Mouse (Mus musculus): ENCODE data around the gene Rfc2. TPM values are rescaled to one million over a fixed set of nuclear protein-coding genes. Genes with fewer than 3 reads are reported as not detected.

Gene Rfc2
- total and polyA plus RNA-seq, 3 experiments, result 304 to 424 TPM; not detected in 1

DNA sequence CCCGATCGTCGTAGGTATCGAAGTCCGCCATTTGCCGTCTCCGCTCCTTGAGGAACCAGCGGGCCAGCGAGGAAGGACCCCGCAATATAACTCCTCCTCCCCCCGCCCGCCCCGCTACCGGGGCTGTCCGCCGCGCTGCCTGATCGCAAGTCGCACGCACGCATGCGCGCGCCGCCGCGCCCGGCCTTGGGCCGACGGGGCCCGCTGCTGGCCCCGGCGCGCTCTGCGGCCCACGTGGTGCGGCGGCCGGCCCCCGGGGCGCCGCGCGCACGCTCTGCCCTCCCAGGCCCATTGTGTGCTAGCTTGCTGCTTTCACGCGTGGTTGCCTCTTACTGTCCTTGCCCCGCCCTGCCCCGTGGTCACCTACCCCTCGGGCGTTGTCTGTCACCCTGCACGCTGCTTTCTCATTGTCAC is 58.1 kb downstream of the Rfc2 start, which contains the start of gene Eif4h:
Gene Eif4h, minus strand, starts transcription at position 222 of the 414 bp plus-strand sequence.
- peaks cover 48% of the 10 kb centered on the region for H3K79me2 ChIP-seq (ENCODE audit: control insufficient read depth, insufficient read depth, low read length, poor library complexity)
- DNase-seq (ENCODE audit: low read depth, low spot score), result peak; percentile 96
- H3K9me3 ChIP-seq (replicated peaks; ENCODE audit: insufficient read depth, low read length), result no peaks in the 10 kb centered on the region
- peaks cover 12 to 14% of the 10 kb centered on the region in 2 experiments for H3K4me1 ChIP-seq (ENCODE audit: control insufficient read depth in 1 of 2, insufficient read depth in 2 of 2, low read length in 2 of 2)
- H3K36me3 ChIP-seq (ENCODE audit: control insufficient read depth in 1 of 2, insufficient read depth in 2 of 2, low read length in 2 of 2), result peaks cover 17 to 31% of the 10 kb centered on the region in 2 experiments
- peak within 1 kb of the TSS; percentile 99 for H3K9ac ChIP-seq (ENCODE audit: control insufficient read depth, low read depth, low read length, poor library complexity, severe bottlenecking)
- peak within 1 kb of the TSS; percentile 85 to 100 for H3K4me3 ChIP-seq (ENCODE audit: control insufficient read depth in 1 of 2, insufficient read depth in 1 of 2, low read depth in 2 of 2, low read length in 2 of 2)
- peak within 1 kb of the TSS; percentile 85 for H3K27ac ChIP-seq (ENCODE audit: control insufficient read depth, low read depth, low read length)
- no peaks in the 10 kb centered on the region for H3K27me3 ChIP-seq (ENCODE audit: control insufficient read depth in 1 of 2, insufficient read depth in 2 of 2, low read length in 2 of 2)
- TF ChIP-seq MXI1 (IDR thresholded peaks at IDR 0.05; ENCODE audit: low read depth, low read length) (peak; percentile 97), ETS1 (IDR thresholded peaks at IDR 0.05; ENCODE audit: low read depth, low read length) (no peak), TAL1 (IDR thresholded peaks at IDR 0.05; ENCODE audit: low read length) (no peak), UBTF (IDR thresholded peaks at IDR 0.05; ENCODE audit: borderline replicate concordance, insufficient read depth, low read depth, low read length) (no peak), POLR2AphosphoS2 (IDR thresholded peaks at IDR 0.05; ENCODE audit: low read length) (peak; percentile 85), ZNF384 (IDR thresholded peaks at IDR 0.05; ENCODE audit: low read depth, low read length) (no peak), POLR2A (IDR thresholded peaks at IDR 0.05; ENCODE audit: control insufficient read depth in 1 of 2, insufficient read depth in 1 of 2, low read depth in 1 of 2, low read length in 2 of 2, poor library complexity in 1 of 2) (peak; percentile 88 to 96), RAD21 (IDR thresholded peaks at IDR 0.05; ENCODE audit: low read depth, low read length) (no peak), TBP (IDR thresholded peaks at IDR 0.05; ENCODE audit: low read depth, low read length) (peak; percentile 82), USF2 (IDR thresholded peaks at IDR 0.05; ENCODE audit: borderline replicate concordance in 1 of 2, insufficient read depth in 1 of 2, low read depth in 1 of 2, low read length in 2 of 2) (no peak), SMC3 (IDR thresholded peaks at IDR 0.05; ENCODE audit: low read depth, low read length) (no peak), MAZ (IDR thresholded peaks at IDR 0.05; ENCODE audit: low read depth, low read length) (peak; percentile 86), TCF12 (IDR thresholded peaks at IDR 0.05; ENCODE audit: low read depth, low read length) (peak; percentile 66), ZKSCAN1 (IDR thresholded peaks at IDR 0.05; ENCODE audit: low read depth, low read length) (no peak), USF1 (IDR thresholded peaks at IDR 0.05; ENCODE audit: low read depth, low read length) (peak; percentile 84), CHD2 (IDR thresholded peaks at IDR 0.05; ENCODE audit: low read length) (no peak), MAFK (IDR thresholded peaks at IDR 0.05; ENCODE audit: borderline replicate concordance, low read depth, low read length) (no peak), JUND (IDR thresholded peaks at IDR 0.05; ENCODE audit: low read depth, low read length) (no peak), RCOR1 (IDR thresholded peaks at IDR 0.05; ENCODE audit: low read depth, low read length) (no peak), ELF1 (IDR thresholded peaks at IDR 0.05; ENCODE audit: low read depth, low read length) (peak; percentile 73), KAT2A (conservative IDR thresholded peaks at IDR 0.05; ENCODE audit: low read depth, low read length) (no peak; the same call in 1 of the 2 replicates), MAX (IDR thresholded peaks at IDR 0.05; ENCODE audit: low read length) (peak; percentile 97), EP300 (IDR thresholded peaks at IDR 0.05; ENCODE audit: low read depth in 1 of 2, low read length in 2 of 2) (no peak), BHLHE40 (IDR thresholded peaks at IDR 0.05; ENCODE audit: borderline replicate concordance, low read depth, low read length) (no peak), POLR2AphosphoS5 (IDR thresholded peaks at IDR 0.05; ENCODE audit: borderline replicate concordance, low read depth, low read length) (no peak), NELFE (IDR thresholded peaks at IDR 0.05; ENCODE audit: low read depth, low read length) (peak; percentile 85), GABPA (IDR thresholded peaks at IDR 0.05; ENCODE audit: low read depth, low read length) (no peak), E2F4 (IDR thresholded peaks at IDR 0.05; ENCODE audit: borderline replicate concordance, low read depth, low read length) (no peak), CTCF (IDR thresholded peaks at IDR 0.05 in 2 of 3, conservative IDR thresholded peaks at IDR 0.05 in 1 of 3; ENCODE audit: control insufficient read depth in 1 of 3, insufficient read depth in 1 of 3, low read depth in 2 of 3, low read length in 3 of 3, poor library complexity in 1 of 3, severe bottlenecking in 1 of 3) (0 out of 6 replicates have a peak, but pooled peaks of 1 of the 3 experiments have one; percentile 1), ZC3H11A (IDR thresholded peaks at IDR 0.05; ENCODE audit: low read depth, low read length) (no peak), SIN3A (IDR thresholded peaks at IDR 0.05; ENCODE audit: low read length) (peak; percentile 64), CHD1 (IDR thresholded peaks at IDR 0.05; ENCODE audit: low read depth, low read length) (no peak), GATA1 (IDR thresholded peaks at IDR 0.05; ENCODE audit: low read depth, low read length) (no peak), MEF2A (IDR thresholded peaks at IDR 0.05; ENCODE audit: extremely low read depth, insufficient replicate concordance, low read depth, low read length, poor library complexity, severe bottlenecking) (no peak), MYB (IDR thresholded peaks at IDR 0.05; ENCODE audit: low read depth, low read length) (no peak), ZMIZ1 (IDR thresholded peaks at IDR 0.05; ENCODE audit: low read depth, low read length) (peak; percentile 92), NRF1 (IDR thresholded peaks at IDR 0.05; ENCODE audit: insufficient read depth, low read depth, low read length, poor library complexity, severe bottlenecking) (peak; percentile 85), MYC (IDR thresholded peaks at IDR 0.05; ENCODE audit: low read depth, low read length) (peak; percentile 92)

All from MEL (cell line).